Mouse (Mus musculus) cerebellum, adult 2 months (tissue): Measurements from ENCODE around the gene Camkk1.

ENCODE experiments used
- CTCF ChIP-seq: fragments of 200-500 bp; IDR thresholded peaks from 2 replicates; pipeline ENCODE4 v1.5.1; 2011; ENCODE audit warnings: low read depth, mild to moderate bottlenecking, control low read depth, low read length, moderate library complexity, borderline replicate concordance; ENCODE audit not compliant: insufficient read depth
- POLR2A ChIP-seq: fragments of 200-500 bp; IDR thresholded peaks from 2 replicates; pipeline ENCODE4 v1.6.1; 2011; ENCODE audit warnings: low read length, control low read depth, borderline replicate concordance; ENCODE audit not compliant: insufficient read depth

DNA sequence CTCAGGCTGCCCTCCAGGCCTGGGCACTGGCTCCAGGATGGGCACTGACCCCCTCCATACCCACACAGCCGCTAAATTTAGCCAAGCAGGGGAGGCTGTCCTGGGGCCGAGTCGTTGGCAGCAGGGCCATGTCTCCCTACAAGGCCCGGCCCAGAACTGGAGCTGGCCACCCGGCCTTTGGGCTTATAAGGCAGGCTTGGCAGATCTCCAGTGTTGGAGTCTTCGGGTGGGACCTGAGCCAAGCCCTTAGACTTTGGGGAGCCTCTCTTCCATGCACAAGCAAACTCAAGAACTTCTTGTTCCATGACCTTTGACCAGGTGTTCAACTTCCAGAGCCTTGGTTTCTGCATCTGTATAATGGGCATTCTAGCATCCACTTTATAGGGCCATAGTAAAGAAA is 22.5 kb upstream of the Camkk1 start:
- TF ChIP-seq CTCF, result no peak
- no peak for TF ChIP-seq POLR2A
